Mouse (Mus musculus) Patski (cell line): Measurements from ENCODE around the gene Atxn7. TPM values are rescaled to one million over a fixed set of nuclear protein-coding genes. Genes with fewer than 3 reads are reported as not detected.
"Not testable (repeated sequence)": the region's sequence is repeated elsewhere in the genome, so short reads cannot be mapped to it uniquely, and the experiment has no call there.

Source experiments
- ATAC-seq: fragments of 100-300 bp; one replicate; pipeline ENCODE4 v1.8.0; 2021
- CTCF ChIA-PET: fragments of 350-600 bp; sonication (Branson Sonifier 250); formaldehyde crosslinking; loops from one replicate; lab custom pipeline; 2022; ENCODE audit warnings: inconsistent platforms; lab: Charles Lee
- POLR2A ChIA-PET: fragments of 350-600 bp; sonication (Branson Sonifier 250); formaldehyde crosslinking; loops from one replicate; lab custom pipeline; 2022; ENCODE audit warnings: antibody characterized with exemption, inconsistent platforms; lab: Charles Lee
- DNase-seq: peaks from one replicate; pipeline ENCODE4 v3.0.0-alpha.2; 2011; ENCODE audit warnings: low read depth, low spot score
- H3K27me3 ChIP-seq: fragments of 371-371 bp; one replicate; pipeline ENCODE4 v1.5.1; 2021
- CTCF ChIP-seq: fragments of 100-300 bp; IDR thresholded peaks from one replicate; pipeline ENCODE4 v1.5.1; 2021
- in situ Hi-C: fragments of 300-500 bp; cut with MboI; formaldehyde crosslinking; loops from 3 replicates; pipeline ENCODE4 v1.11.1; 2018; ENCODE audit warnings: low pct_unique_long_range_greater_than_20kb, mixed read lengths
- polyA plus RNA-seq: library from polyadenylated mRNA; unstranded; gene quantifications from one replicate; pipeline ENCODE4 v1.2.3, GENCODE M21; 2021

The Atxn7 gene
- polyA plus RNA-seq, 1 experiment from 2014 or later, result 11.3 TPM

- peak; percentile 49 for TF ChIP-seq CTCF
- CTCF ChIA-PET, result no interaction called here
- in situ Hi-C loops, result no loop called here
- no peak for ATAC-seq
- DNase-seq, result no peak
- no peaks in the 10 kb centered on the region for H3K27me3 ChIP-seq
- POLR2A ChIA-PET, result no interaction called here
These were observed 58.1 kb downstream of the Atxn7 start for GRCm38 (mm10) chr14:14019155-14019894.

- ATAC-seq (no peak), DNase-seq (no peak)
- POLR2A ChIA-PET, result no interaction called here
- no peaks in the 10 kb centered on the region for H3K27me3 ChIP-seq
- CTCF ChIA-PET, result no interaction called here
- in situ Hi-C loops, result no loop called here
- TF ChIP-seq CTCF, result no peak
These were observed 60.0 kb downstream of the Atxn7 start for GRCm38 (mm10) chr14:14021244-14021643.

DNA sequence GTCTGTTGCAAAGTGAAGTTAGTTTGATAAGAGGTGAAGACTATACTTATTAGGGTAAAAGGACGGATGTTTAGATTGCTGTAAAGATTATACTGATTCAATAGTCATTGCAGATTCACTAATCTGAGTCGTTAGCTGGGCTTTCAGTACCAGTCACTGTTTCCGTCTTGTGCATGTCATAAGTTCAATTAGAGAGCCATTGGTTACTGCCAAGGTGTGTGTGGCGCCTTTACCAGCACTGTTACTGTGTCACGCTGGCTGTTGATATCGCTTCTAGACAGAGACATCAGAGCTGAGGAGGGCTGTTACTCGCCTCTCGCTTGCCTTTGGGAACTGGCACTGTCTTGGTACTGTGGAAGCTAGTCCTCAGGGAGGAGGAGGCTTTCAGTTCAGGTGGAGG lies 64.6 kb downstream of the Atxn7 start:
- no peaks in the 10 kb centered on the region for H3K27me3 ChIP-seq
- in situ Hi-C loops, result no loop called here
- ATAC-seq (no peak), DNase-seq (no peak)
- TF ChIP-seq CTCF, result no peak
- POLR2A ChIA-PET, result no interaction called here
- CTCF ChIA-PET, result interaction anchor here (0.7 kb wide), 1 partner anchor 73 kb away, joined by 3 read pairs; no protein-coding TSS in a partner anchor

GRCm38 (mm10) chr14:14030621-14031020 lies 69.4 kb downstream of the Atxn7 start:
- no peak for TF ChIP-seq CTCF
- no peaks in the 10 kb centered on the region for H3K27me3 ChIP-seq
- DNase-seq (no peak), ATAC-seq (no peak)
- POLR2A ChIA-PET, result no interaction called here
- CTCF ChIA-PET, result interaction anchor here (1.0 kb wide), 1 partner anchor 67 kb away, joined by 3 read pairs; no protein-coding TSS in a partner anchor
- in situ Hi-C loops, result no loop called here

DNA sequence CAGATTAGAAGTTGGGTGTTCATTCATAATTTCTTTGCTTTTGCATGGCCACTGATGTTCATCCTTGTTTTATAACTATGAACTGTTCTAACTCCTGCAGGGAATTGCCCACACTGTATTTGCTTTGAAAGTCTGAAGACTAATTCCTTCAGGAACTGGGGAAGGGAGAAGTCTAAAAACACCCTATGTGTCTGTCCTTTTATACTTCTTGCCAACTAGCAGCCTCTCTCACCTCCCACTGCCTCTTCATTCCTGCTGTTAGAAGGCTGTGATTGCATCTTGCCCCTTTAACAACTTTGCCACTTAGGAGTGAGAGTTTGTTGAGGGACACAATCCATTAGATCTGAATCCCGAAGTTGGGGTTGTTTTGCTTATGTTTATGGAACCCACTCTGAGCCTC lies 71.6 kb downstream of the Atxn7 start:
- in situ Hi-C loops, result no loop called here
- POLR2A ChIA-PET, result no interaction called here

GRCm38 (mm10) chr14:14036352-14036751 lies 75.1 kb downstream of the Atxn7 start:
- ChIA-PET POLR2A (no interaction called here), CTCF (interaction anchor here (1.2 kb wide), 1 partner anchor 62 kb away, joined by 3 read pairs; no protein-coding TSS in a partner anchor)
- no peaks in the 10 kb centered on the region for H3K27me3 ChIP-seq
- TF ChIP-seq CTCF, result no peak
- no peak for ATAC-seq
- in situ Hi-C loops, result no loop called here
- DNase-seq, result no peak

More for the DNA sequence above, 71.6 kb downstream of the Atxn7 start:
- DNase-seq, result no peak
- H3K27me3 ChIP-seq, result no peaks in the 10 kb centered on the region
- ATAC-seq, result no peak
- CTCF ChIA-PET, result interaction anchor here (1.3 to 1.6 kb wide), 2 partner anchors 9 to 65 kb away, joined by 3 to 4 read pairs; no protein-coding TSS in a partner anchor
- TF ChIP-seq CTCF, result no peak

DNA sequence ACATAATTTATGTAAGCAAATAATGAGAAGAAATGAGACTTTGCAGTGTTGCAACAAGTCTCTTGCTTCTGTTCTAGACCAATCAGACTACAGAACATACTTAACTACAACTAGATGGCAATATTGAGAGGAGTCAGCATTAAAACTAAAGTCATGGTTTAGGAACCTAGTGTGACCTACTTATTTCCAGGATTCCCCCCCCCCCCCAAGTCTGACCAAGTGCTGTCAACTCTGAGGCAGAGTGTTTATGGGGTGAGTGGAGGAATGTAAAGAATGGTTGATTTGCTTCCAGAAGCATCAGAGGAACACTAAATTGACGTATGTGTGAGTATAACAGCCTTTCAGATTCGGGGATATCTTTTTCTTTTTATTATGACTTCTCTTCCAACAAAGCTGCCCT lies 77.0 kb downstream of the Atxn7 start:
- no peak for ATAC-seq
- in situ Hi-C loops, result no loop called here
- TF ChIP-seq CTCF, result no peak
- CTCF ChIA-PET, result interaction anchor here (1.2 kb wide), 1 partner anchor 27 kb away, joined by 3 read pairs; no protein-coding TSS in a partner anchor
- POLR2A ChIA-PET, result no interaction called here
- no peak for DNase-seq
- H3K27me3 ChIP-seq, result no peaks in the 10 kb centered on the region

- ATAC-seq, result no peak
- ChIA-PET POLR2A (no interaction called here), CTCF (interaction anchor here (1.6 kb wide), 1 partner anchor 10 kb away, joined by 4 read pairs; no protein-coding TSS in a partner anchor)
- in situ Hi-C loops, result no loop called here
- no peak for TF ChIP-seq CTCF
- no peak for DNase-seq
- H3K27me3 ChIP-seq, result no peaks in the 10 kb centered on the region
These were observed 81.1 kb downstream of the Atxn7 start for GRCm38 (mm10) chr14:14042336-14042735.

DNA sequence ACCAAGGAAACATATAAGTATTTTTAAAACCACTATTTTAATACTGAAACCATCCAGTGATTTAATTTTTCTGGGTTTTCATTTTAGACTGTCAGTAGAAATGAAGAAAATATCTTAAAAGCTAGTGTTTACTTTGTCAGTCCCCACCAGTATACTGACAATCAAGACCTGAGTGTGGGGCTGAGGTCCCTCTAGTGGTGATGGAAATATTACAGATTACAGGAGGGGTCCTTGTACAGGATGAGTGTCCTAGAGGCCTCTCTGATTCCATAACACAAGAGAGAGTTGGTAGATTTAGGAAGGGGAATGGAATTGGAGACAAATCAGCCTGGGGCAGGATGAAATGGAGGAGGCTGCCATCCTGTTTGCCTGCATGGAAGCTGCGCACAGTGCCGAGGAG lies 93.1 kb downstream of the Atxn7 start:
- ATAC-seq (no peak), DNase-seq (no peak)
- peak; percentile 53 for TF ChIP-seq CTCF
- in situ Hi-C loops, result no loop called here
- H3K27me3 ChIP-seq, result no peaks in the 10 kb centered on the region
- POLR2A ChIA-PET, result no interaction called here
- CTCF ChIA-PET, result interaction anchor here (1.5 kb wide), 1 partner anchor 10 kb away, joined by 3 read pairs; no protein-coding TSS in a partner anchor

GRCm38 (mm10) chr14:14059606-14060005 lies 98.4 kb downstream of the Atxn7 start:
- CTCF ChIA-PET, result interaction anchor here (0.8 kb wide), 1 partner anchor 13 kb away, joined by 3 read pairs; no protein-coding TSS in a partner anchor
- in situ Hi-C loops, POLR2A ChIA-PET: not testable (repeated sequence)

DNA sequence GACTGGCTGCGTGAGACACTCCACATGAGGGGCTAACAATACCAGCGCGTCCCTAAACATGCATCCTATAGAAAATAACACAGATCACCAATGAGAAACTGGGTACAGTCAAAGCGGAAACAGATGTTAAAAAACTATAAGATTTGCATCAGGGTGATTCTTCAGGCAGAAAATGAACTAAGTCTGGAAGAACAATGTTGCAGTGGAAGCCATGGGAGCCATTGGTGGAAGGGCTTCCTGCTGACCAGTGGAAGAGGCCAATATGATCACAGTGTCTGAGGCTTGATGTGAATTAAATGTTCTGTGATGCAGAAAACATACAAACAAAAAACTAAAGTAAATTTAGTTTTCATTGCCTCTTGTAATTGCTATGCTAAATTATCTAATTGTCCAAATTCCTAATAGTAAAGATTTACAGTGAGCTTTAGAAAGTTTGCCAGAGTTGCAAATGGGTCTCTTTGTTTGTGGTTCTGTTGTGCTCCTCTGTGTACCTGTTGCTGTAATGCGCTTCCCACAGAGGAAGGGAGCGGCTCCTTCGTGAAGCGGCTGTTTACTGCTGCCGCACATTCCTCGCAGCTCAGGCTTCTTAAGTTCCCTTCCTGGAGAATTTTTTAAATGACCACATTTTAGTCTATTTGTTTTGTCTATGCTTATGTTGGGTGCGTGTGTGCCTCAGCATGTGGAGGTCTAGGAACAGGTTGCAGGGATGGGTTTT lies 101.4 kb downstream of the Atxn7 start:
- POLR2A ChIA-PET, result no interaction called here
- ATAC-seq (no peak), DNase-seq (no peak)
- CTCF ChIA-PET, result no interaction called here
- in situ Hi-C loops, result no loop called here
- no peaks in the 10 kb centered on the region for H3K27me3 ChIP-seq
- TF ChIP-seq CTCF, result no peak

More at GRCm38 (mm10) chr14:14059606-14060005, 98.4 kb downstream of the Atxn7 start:
- DNase-seq, H3K27me3 ChIP-seq, ATAC-seq: not testable (repeated sequence)
